Mouse (Mus musculus) telencephalon, adult 2 months (tissue): Measurements from ENCODE around the gene Gabbr1.
"Not testable (repeated sequence)": the region's sequence is repeated elsewhere in the genome, so short reads cannot be mapped to it uniquely, and the experiment has no call there.

Experiments used
- DNase-seq: peaks from one replicate; pipeline ENCODE4 v3.0.0-alpha.2; 2011; ENCODE audit warnings: low read depth, low spot score

Gabbr1 gene

GRCm38 (mm10) chr17:37045611-37046311 is at the start of gene Gabbr1:
Gabbr1 (plus strand) TSS chr17:37045966.
- DNase-seq = peak; percentile 79

- DNase-seq = no peak
Observed at GRCm38 (mm10) chr17:36997033-36997735, 48.6 kb upstream of the Gabbr1 start.

GRCm38 (mm10) chr17:36998477-36998876 is 47.3 kb upstream of the Gabbr1 start:
- DNase-seq = no peak

GRCm38 (mm10) chr17:37000863-37001262 is 44.9 kb upstream of the Gabbr1 start, which contains the start of gene Zfp57:
Zfp57 (plus strand) TSS chr17:37001163.
- no peak for DNase-seq

- no peak for DNase-seq
Observed at GRCm38 (mm10) chr17:37002364-37003330, 43.1 kb upstream of the Gabbr1 start.

- DNase-seq = no peak
Observed at GRCm38 (mm10) chr17:37003366-37003765, 42.4 kb upstream of the Gabbr1 start.

GRCm38 (mm10) chr17:37008161-37008560 is 37.6 kb upstream of the Gabbr1 start:
- no peak for DNase-seq

GRCm38 (mm10) chr17:37009460-37010042 is 36.2 kb upstream of the Gabbr1 start:
- DNase-seq = no peak

- DNase-seq = no peak
Observed at GRCm38 (mm10) chr17:37011719-37012118, 34.0 kb upstream of the Gabbr1 start.

GRCm38 (mm10) chr17:37012141-37012540 is 33.6 kb upstream of the Gabbr1 start:
- DNase-seq = no peak

- DNase-seq = no peak
Observed at GRCm38 (mm10) chr17:37016333-37016732, 29.4 kb upstream of the Gabbr1 start.

GRCm38 (mm10) chr17:37018328-37018727 is 27.4 kb upstream of the Gabbr1 start:
- peak; percentile 74 for DNase-seq

- DNase-seq = not testable (repeated sequence)
Observed at GRCm38 (mm10) chr17:37019242-37019641, 26.5 kb upstream of the Gabbr1 start.

- DNase-seq = peak; percentile 69
Observed at GRCm38 (mm10) chr17:37022628-37023576, 22.9 kb upstream of the Gabbr1 start, which contains the start of gene Mog. Mog (minus strand) TSS chr17:37023398.

GRCm38 (mm10) chr17:37026425-37026824 is 19.3 kb upstream of the Gabbr1 start:
- DNase-seq = no peak

GRCm38 (mm10) chr17:37027486-37027885 is 18.3 kb upstream of the Gabbr1 start:
- no peak for DNase-seq

GRCm38 (mm10) chr17:37028212-37028611 is 17.6 kb upstream of the Gabbr1 start:
- DNase-seq = no peak

GRCm38 (mm10) chr17:37028683-37029120 is 17.1 kb upstream of the Gabbr1 start:
- DNase-seq = peak; percentile 93

- DNase-seq = no peak
Observed at GRCm38 (mm10) chr17:37029162-37029561, 16.6 kb upstream of the Gabbr1 start.
